Mouse (Mus musculus) forebrain, embryonic 13.5 days (tissue): ENCODE results near the gene Plekha7. TPM values are rescaled to one million over a fixed set of nuclear protein-coding genes. Genes with fewer than 3 reads are reported as not detected.
A peak's percentile ranks its signal among the peaks of the same experiment; 100 is the strongest.

Source experiments
- ATAC-seq: fragments of 200-750 bp; cut with Nextera tagmentation; 2 replicates; pipeline ENCODE4 v1.8.0; 2017
- H3K27ac ChIP-seq: fragments of 300-500 bp; sonication (generic); 2 replicates; pipeline ENCODE4 v1.5.1; 2015; ENCODE audit warnings: inconsistent platforms, mild to moderate bottlenecking, moderate library complexity
- H3K27me3 ChIP-seq: fragments of 300-500 bp; sonication (generic); 2 replicates; pipeline ENCODE4 v1.6.1; 2015; ENCODE audit warnings: mild to moderate bottlenecking, inconsistent platforms
- H3K36me3 ChIP-seq: fragments of 300-500 bp; sonication (generic); 2 replicates; pipeline ENCODE4 v1.6.1; 2015; ENCODE audit warnings: mild to moderate bottlenecking, inconsistent platforms; ENCODE audit not compliant: poor library complexity, severe bottlenecking
- H3K4me1 ChIP-seq: fragments of 300-500 bp; sonication (generic); 2 replicates; pipeline ENCODE4 v1.6.1; 2015; ENCODE audit warnings: inconsistent platforms
- H3K4me2 ChIP-seq: fragments of 300-500 bp; sonication (generic); 2 replicates; pipeline ENCODE4 v1.6.1; 2015; ENCODE audit warnings: inconsistent platforms, mild to moderate bottlenecking, moderate library complexity
- H3K4me3 ChIP-seq: fragments of 300-500 bp; sonication (generic); 2 replicates; pipeline ENCODE4 v1.5.1; 2015; ENCODE audit warnings: mild to moderate bottlenecking, inconsistent platforms
- H3K9ac ChIP-seq: fragments of 300-500 bp; sonication (generic); 2 replicates; pipeline ENCODE4 v1.6.1; 2015; ENCODE audit warnings: mild to moderate bottlenecking, inconsistent platforms
- H3K9me3 ChIP-seq: fragments of 300-500 bp; sonication (generic); replicated peaks from 2 replicates; pipeline ENCODE4 v1.6.1; 2016; ENCODE audit warnings: inconsistent platforms
- WGBS: fragments of 180-500 bp; shearing (Covaris S2); methylation state at CpG from one replicate; pipeline ENCODE4 v1.1.7; 2015; 5-methylcytosine and 5-hydroxymethylcytosine counted together
- polyA plus RNA-seq: library from polyadenylated mRNA; unstranded; fragments of >200 nt; fragmentation: Nextera tagmentation; extraction: Ambion mirVana; gene quantifications from 2 replicates; pipeline ENCODE4 v1.2.1, GENCODE M21; 2015

The Plekha7 gene
- polyA plus RNA-seq, 1 experiment from 2014 or later = 13.1 TPM

GRCm38 (mm10) chr7:116286611-116287355 is 21.4 kb downstream of the Plekha7 start:
- Histone ChIP-seq H3K27ac (no peak overlapping the region), H3K4me1 (peaks cover 46% of the 10 kb centered on the region), H3K4me3 (no peak overlapping the region), H3K9ac (no peak overlapping the region), H3K27me3 (no peaks in the 10 kb centered on the region), H3K4me2 (no peak overlapping the region), H3K36me3 (no peaks in the 10 kb centered on the region), H3K9me3 (no peaks in the 10 kb centered on the region)
- WGBS = 63% methylated on average over 11 of the region's 11 CpGs
- no peak for ATAC-seq

DNA sequence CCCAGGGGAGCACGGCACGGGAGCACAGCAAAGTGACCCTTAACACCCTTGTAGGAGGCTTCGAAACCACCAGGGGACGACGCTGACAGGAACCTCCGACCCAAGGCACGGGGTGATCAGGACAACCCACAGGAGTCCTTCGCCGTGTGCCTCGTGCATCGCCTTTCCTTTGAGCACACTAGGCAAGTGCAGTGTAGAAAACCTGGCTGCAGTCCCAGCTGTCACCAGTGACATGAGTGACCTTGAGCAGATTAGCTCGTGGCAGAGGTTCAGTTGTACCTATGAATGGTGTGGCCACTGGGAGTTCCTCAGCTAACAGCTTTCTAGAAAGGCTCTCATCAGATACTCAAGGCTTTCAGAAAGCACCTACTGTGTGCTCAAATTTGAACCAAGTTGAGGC is 22.0 kb downstream of the Plekha7 start:
- Histone ChIP-seq H3K27ac (no peak overlapping the region), H3K27me3 (no peaks in the 10 kb centered on the region), H3K4me1 (peaks cover 46% of the 10 kb centered on the region), H3K9ac (no peak overlapping the region), H3K36me3 (no peaks in the 10 kb centered on the region), H3K4me3 (no peak overlapping the region), H3K9me3 (no peaks in the 10 kb centered on the region), H3K4me2 (no peak overlapping the region)
- ATAC-seq = no peak
- WGBS = 66% methylated on average over 12 of the region's 12 CpGs

DNA sequence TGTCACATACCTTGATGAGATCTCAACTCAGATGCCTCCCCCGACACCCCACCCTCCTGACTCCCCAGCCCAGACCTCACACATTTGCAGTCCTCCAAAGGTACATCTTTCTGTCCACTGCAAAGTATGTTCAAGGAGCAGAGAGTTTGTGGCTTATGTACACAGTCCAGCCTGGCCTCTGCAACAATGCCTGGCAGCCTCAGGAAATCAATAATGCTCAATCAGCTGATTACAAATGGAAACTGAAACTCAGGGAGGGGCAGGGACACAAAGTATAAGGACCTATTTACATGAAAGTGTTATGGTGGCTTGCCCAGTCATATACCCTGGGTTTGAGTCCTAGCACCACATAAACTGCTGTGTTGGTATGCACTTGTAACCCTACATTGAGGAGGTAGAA is 23.0 kb downstream of the Plekha7 start:
- no peak for ATAC-seq
- no peak overlapping the region for H3K9ac ChIP-seq
- WGBS = 100% methylated on average over 1 of the region's 1 CpGs
- no peak overlapping the region for H3K4me3 ChIP-seq
- H3K27me3 ChIP-seq = no peaks in the 10 kb centered on the region
- peaks cover 54% of the 10 kb centered on the region for H3K4me1 ChIP-seq
- H3K4me2 ChIP-seq = no peak overlapping the region
- no peak overlapping the region for H3K27ac ChIP-seq
- no peaks in the 10 kb centered on the region for H3K9me3 ChIP-seq
- H3K36me3 ChIP-seq = no peaks in the 10 kb centered on the region

DNA sequence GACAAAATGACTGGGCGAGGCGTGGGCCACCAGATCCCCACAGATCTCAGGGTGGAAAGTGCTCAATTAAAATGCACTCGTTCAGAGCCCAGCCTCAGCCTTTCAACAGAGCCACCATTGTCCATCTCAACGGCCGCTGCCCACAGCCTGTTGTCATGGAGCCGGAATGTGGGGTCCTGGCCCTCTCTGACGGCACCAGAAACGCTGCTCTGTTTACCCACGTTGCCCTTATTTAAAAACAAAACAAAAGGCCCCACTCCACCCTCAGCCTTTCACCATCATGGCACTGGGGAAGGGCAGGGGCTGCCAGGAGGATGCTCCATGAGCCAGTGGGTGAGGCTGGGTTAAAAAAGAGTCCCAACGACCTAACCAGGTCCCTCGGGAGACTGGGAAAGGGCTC is 25.4 kb downstream of the Plekha7 start:
- Histone ChIP-seq H3K27ac (peak overlapping the region; percentile 72), H3K9ac (no peak overlapping the region), H3K36me3 (no peaks in the 10 kb centered on the region), H3K4me2 (peak overlapping the region; percentile 28), H3K27me3 (no peaks in the 10 kb centered on the region), H3K4me1 (peaks cover 67% of the 10 kb centered on the region), H3K9me3 (no peaks in the 10 kb centered on the region), H3K4me3 (no peak overlapping the region)
- ATAC-seq = peak; percentile 84
- WGBS = 2% methylated on average over 11 of the region's 11 CpGs

- Histone ChIP-seq H3K9me3 (no peaks in the 10 kb centered on the region), H3K27me3 (no peaks in the 10 kb centered on the region), H3K4me3 (no peak overlapping the region), H3K4me2 (no peak overlapping the region), H3K9ac (no peak overlapping the region), H3K27ac (0 out of 2 replicates have a peak overlapping the region, but pooled peaks have one; percentile 25), H3K36me3 (no peaks in the 10 kb centered on the region), H3K4me1 (peaks cover 47% of the 10 kb centered on the region)
- 35% methylated on average over 5 of the region's 5 CpGs for WGBS
- peak; percentile 44; the same call in 1 of the 2 replicates for ATAC-seq
These were observed 28.1 kb downstream of the Plekha7 start for GRCm38 (mm10) chr7:116280126-116280525.

DNA sequence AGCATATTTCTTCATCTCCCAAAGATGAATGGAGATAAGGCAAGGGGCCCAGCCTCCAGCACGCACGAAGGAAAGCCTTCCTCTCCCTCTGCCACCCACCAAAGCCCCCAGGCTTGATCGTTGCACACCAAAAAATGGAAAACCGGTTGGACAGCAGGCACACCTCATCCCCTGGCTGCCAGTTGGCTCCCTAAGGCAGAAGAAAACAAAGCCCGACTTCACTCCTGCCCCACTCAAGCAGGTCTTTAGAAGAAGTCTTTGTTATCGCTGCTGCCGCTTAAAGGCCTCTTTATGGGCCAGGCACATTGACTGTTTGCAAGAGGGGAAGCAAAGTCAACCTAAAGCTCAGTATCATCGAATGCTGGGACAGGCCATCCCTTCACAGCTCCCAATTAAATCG is 29.9 kb downstream of the Plekha7 start:
- WGBS = 16% methylated on average over 9 of the region's 9 CpGs
- Histone ChIP-seq H3K36me3 (no peaks in the 10 kb centered on the region), H3K27ac (peak overlapping the region; percentile 22; the same call in 1 of the 2 replicates), H3K4me3 (no peak overlapping the region), H3K4me2 (no peak overlapping the region), H3K9me3 (no peaks in the 10 kb centered on the region), H3K9ac (peak overlapping the region; percentile 23; the same call in 1 of the 2 replicates), H3K27me3 (no peaks in the 10 kb centered on the region), H3K4me1 (peaks cover 33% of the 10 kb centered on the region)
- no peak for ATAC-seq

DNA sequence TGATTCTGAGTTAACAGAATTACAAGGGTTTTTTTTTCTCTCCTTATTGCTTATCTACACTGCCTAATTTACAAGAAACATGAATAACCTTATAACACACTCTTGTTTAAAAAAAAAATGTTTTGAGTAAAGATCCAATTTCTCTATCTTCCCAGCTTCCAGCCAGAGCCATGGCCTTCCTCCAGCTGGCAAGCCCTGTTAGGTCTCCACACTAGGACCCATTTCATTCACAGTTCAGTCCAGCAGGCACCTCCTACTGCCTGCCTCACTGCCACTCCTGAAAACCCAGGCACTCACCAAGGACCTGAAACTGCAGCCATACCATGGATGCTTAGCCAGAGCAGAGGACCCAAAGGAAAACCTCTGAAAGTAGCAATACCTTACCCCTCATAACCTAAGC is 31.9 kb downstream of the Plekha7 start:
- H3K4me2 ChIP-seq = no peak overlapping the region
- H3K4me3 ChIP-seq = no peak overlapping the region
- H3K27ac ChIP-seq = no peak overlapping the region
- no peaks in the 10 kb centered on the region for H3K36me3 ChIP-seq
- H3K4me1 ChIP-seq = peaks cover 21% of the 10 kb centered on the region
- H3K9me3 ChIP-seq = 0 out of 2 replicates have a peak, but pooled peaks cover 2% of the 10 kb centered on the region
- ATAC-seq = no peak
- H3K9ac ChIP-seq = no peak overlapping the region
- no peaks in the 10 kb centered on the region for H3K27me3 ChIP-seq

DNA sequence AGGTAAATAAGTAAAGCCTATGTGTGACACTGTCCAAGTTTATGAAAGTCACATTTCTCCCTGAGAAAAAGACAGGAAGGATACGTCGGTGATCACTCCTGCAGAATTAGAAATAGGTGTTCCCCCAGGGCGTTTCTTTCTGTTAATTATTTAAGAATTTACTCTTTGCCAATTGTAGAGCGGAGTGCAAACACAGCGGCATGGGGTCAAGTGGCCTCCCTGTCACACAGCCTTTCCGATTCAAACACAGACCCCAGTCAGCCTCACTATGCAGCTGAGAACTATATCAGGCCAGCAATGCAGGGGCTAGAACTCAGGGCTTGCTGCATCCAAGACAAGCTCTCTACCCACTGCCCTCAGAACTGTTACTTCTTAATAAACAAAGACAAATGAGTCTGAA is 35.1 kb downstream of the Plekha7 start:
- 91% methylated on average over 6 of the region's 6 CpGs for WGBS
- peaks cover 7% of the 10 kb centered on the region for H3K4me1 ChIP-seq
- H3K9ac ChIP-seq = no peak overlapping the region
- no peaks in the 10 kb centered on the region for H3K36me3 ChIP-seq
- 0 out of 2 replicates have a peak, but pooled peaks cover 2% of the 10 kb centered on the region for H3K9me3 ChIP-seq
- no peaks in the 10 kb centered on the region for H3K27me3 ChIP-seq
- no peak overlapping the region for H3K4me2 ChIP-seq
- no peak for ATAC-seq
- H3K4me3 ChIP-seq = no peak overlapping the region
- H3K27ac ChIP-seq = no peak overlapping the region

DNA sequence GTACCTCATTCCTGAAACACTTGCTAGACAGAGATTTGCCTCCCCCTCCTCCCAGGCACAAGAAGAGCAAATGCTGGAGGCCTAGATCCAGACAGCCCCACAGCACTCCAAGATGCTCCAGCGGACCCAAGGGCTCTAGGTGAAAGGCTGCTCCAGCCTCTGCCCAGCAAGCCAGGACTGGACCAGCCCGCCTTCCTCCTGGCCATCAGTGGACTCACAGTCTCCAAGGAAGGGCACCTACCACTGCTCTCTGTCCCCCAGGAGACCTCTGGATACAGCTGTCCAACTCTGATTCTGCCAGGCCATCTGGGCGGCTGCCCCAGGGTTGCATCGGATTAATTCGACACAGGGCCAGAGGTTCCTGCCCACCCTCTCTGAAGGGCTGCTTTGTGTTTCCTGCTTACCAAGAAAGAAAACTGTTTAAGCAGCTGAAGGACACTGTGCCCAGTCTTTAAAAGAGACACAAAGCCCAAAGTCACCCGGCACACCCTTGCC is 38.6 kb downstream of the Plekha7 start:
- H3K36me3 ChIP-seq = no peaks in the 10 kb centered on the region
- H3K4me3 ChIP-seq = no peak overlapping the region
- no peaks in the 10 kb centered on the region for H3K27me3 ChIP-seq
- 56% methylated on average over 6 of the region's 6 CpGs for WGBS
- peaks cover 18% of the 10 kb centered on the region; the same call in 1 of the 2 replicates for H3K4me1 ChIP-seq
- no peak overlapping the region for H3K27ac ChIP-seq
- ATAC-seq = no peak
- H3K9me3 ChIP-seq = 0 out of 2 replicates have a peak, but pooled peaks cover 2% of the 10 kb centered on the region
- no peak overlapping the region for H3K4me2 ChIP-seq
- no peak overlapping the region for H3K9ac ChIP-seq

GRCm38 (mm10) chr7:116268113-116268926 is 39.9 kb downstream of the Plekha7 start:
- peaks cover 30% of the 10 kb centered on the region for H3K4me1 ChIP-seq
- WGBS = 65% methylated on average over 13 of the region's 13 CpGs
- 0 out of 2 replicates have a peak, but pooled peaks cover 2% of the 10 kb centered on the region for H3K9me3 ChIP-seq
- ATAC-seq = no peak
- no peak overlapping the region for H3K9ac ChIP-seq
- H3K36me3 ChIP-seq = no peaks in the 10 kb centered on the region
- no peaks in the 10 kb centered on the region for H3K27me3 ChIP-seq
- no peak overlapping the region for H3K4me2 ChIP-seq
- no peak overlapping the region for H3K4me3 ChIP-seq
- no peak overlapping the region for H3K27ac ChIP-seq

GRCm38 (mm10) chr7:116263281-116263680 is 44.9 kb downstream of the Plekha7 start:
- Histone ChIP-seq H3K4me1 (peaks cover 49% of the 10 kb centered on the region), H3K9ac (no peak overlapping the region), H3K36me3 (no peaks in the 10 kb centered on the region), H3K27ac (peak overlapping the region; percentile 61), H3K4me3 (no peak overlapping the region), H3K4me2 (no peak overlapping the region), H3K9me3 (no peaks in the 10 kb centered on the region), H3K27me3 (no peaks in the 10 kb centered on the region)
- 38% methylated on average over 7 of the region's 7 CpGs for WGBS
- ATAC-seq = no peak

- WGBS = 8% methylated on average over 2 of the region's 2 CpGs
- Histone ChIP-seq H3K36me3 (no peaks in the 10 kb centered on the region), H3K27me3 (no peaks in the 10 kb centered on the region), H3K4me2 (no peak overlapping the region), H3K9ac (no peak overlapping the region), H3K4me1 (peaks cover 49% of the 10 kb centered on the region), H3K9me3 (no peaks in the 10 kb centered on the region), H3K27ac (peak overlapping the region; percentile 61), H3K4me3 (no peak overlapping the region)
- ATAC-seq = peak; percentile 51; the same call in 1 of the 2 replicates
These were observed 45.7 kb downstream of the Plekha7 start for GRCm38 (mm10) chr7:116262508-116262907.
